Mouse (Mus musculus) intestine, postnatal 0 days (tissue): ENCODE measurements around the gene Bean1. TPM values are rescaled to one million over a fixed set of nuclear protein-coding genes. Genes with fewer than 3 reads are reported as not detected.

Experiments used
- ATAC-seq: fragments of 200-750 bp; cut with Nextera tagmentation; 2 replicates; pipeline ENCODE4 v1.8.0; 2017; ENCODE audit warnings: mild to moderate bottlenecking, moderate TSS enrichment, moderate library complexity
- H3K27ac ChIP-seq: fragments of 300-500 bp; sonication (generic); 2 replicates; pipeline ENCODE4 v1.5.1; 2014; ENCODE audit warnings: mild to moderate bottlenecking, low read depth, low read length, moderate library complexity
- H3K27me3 ChIP-seq: fragments of 300-500 bp; sonication (generic); replicated peaks from 2 replicates; pipeline ENCODE4 v1.6.1; 2014; ENCODE audit warnings: low read length, mixed read lengths; ENCODE audit not compliant: control insufficient read depth, insufficient read depth
- H3K36me3 ChIP-seq: fragments of 300-500 bp; sonication (generic); 2 replicates; pipeline ENCODE4 v1.6.1; 2014; ENCODE audit warnings: mild to moderate bottlenecking, moderate library complexity; ENCODE audit not compliant: control insufficient read depth, insufficient read depth
- H3K4me1 ChIP-seq: fragments of 300-500 bp; sonication (generic); replicated peaks from 2 replicates; pipeline ENCODE4 v1.6.1; 2014; ENCODE audit warnings: antibody characterized with exemption, low read length, mixed read lengths; ENCODE audit not compliant: control insufficient read depth, insufficient read depth
- H3K4me2 ChIP-seq: fragments of 300-500 bp; sonication (generic); replicated peaks from 2 replicates; pipeline ENCODE4 v1.6.1; 2014; ENCODE audit warnings: low read depth, mild to moderate bottlenecking, moderate library complexity
- H3K4me3 ChIP-seq: fragments of 300-500 bp; sonication (generic); 2 replicates; pipeline ENCODE4 v1.5.1; 2014; ENCODE audit warnings: low read depth, low read length
- H3K9ac ChIP-seq: fragments of 300-500 bp; sonication (generic); 2 replicates; pipeline ENCODE4 v1.6.1; 2014; ENCODE audit warnings: mild to moderate bottlenecking, low read depth, low read length
- H3K9me3 ChIP-seq: fragments of 300-500 bp; sonication (generic); 2 replicates; pipeline ENCODE4 v1.6.1; 2016; ENCODE audit warnings: mixed run types; ENCODE audit not compliant: control insufficient read depth
- CTCF ChIP-seq: sonication (generic); IDR thresholded peaks from 2 replicates; pipeline ENCODE4 v1.5.1; 2016; ENCODE audit warnings: low read depth, mild to moderate bottlenecking, control low read depth, antibody characterized with exemption, moderate library complexity
- WGBS: fragments of 180-500 bp; shearing (Covaris S2); extraction: QIAGEN DNeasy Blood & Tissue Kit; methylation state at CpG from one replicate; pipeline ENCODE4 v1.1.7; 2014; 5-methylcytosine and 5-hydroxymethylcytosine counted together
- polyA plus RNA-seq: library from polyadenylated mRNA; unstranded; fragments of >200 nt; fragmentation: Nextera tagmentation; extraction: Ambion mirVana; gene quantifications from 2 replicates; pipeline ENCODE4 v1.2.1, GENCODE M21; 2015

The Bean1 gene
- polyA plus RNA-seq, 1 experiment from 2014 or later = 0.85 TPM

GRCm38 (mm10) chr8:104230377-104230776 lies 60.1 kb downstream of the Bean1 start:
- Histone ChIP-seq H3K4me2 (no peak overlapping the region), H3K27me3 (no peaks in the 10 kb centered on the region), H3K4me1 (no peaks in the 10 kb centered on the region), H3K4me3 (no peak overlapping the region), H3K9ac (no peak overlapping the region), H3K36me3 (peaks cover 50% of the 10 kb centered on the region), H3K27ac (no peak overlapping the region), H3K9me3 (no peaks in the 10 kb centered on the region)
- ATAC-seq = no peak
- no peak for TF ChIP-seq CTCF
- WGBS = 93% methylated on average over 9 of the region's 9 CpGs

DNA sequence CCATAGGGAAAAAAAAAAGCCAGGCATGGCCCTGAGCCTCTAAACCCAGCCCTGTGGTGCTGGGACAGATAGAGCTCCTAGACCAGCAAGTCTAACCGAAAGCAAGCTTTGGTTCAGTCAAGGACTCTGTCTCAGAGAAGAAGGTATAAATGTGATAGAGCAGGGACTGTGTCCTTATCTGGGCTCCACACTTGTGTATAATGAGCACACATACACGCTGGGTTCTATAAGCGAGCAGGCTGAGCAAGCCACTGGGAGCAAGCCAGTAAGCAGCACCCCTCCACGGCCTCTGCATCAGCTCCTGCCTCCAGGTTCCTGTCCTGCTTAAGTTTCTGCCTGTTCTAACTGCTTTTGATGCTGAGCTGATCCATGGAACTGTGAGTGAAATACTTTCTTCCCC lies 61.8 kb downstream of the Bean1 start:
- no peaks in the 10 kb centered on the region for H3K27me3 ChIP-seq
- no peak overlapping the region for H3K4me2 ChIP-seq
- no peak for TF ChIP-seq CTCF
- H3K4me3 ChIP-seq = no peak overlapping the region
- no peaks in the 10 kb centered on the region for H3K4me1 ChIP-seq
- WGBS = 94% methylated on average over 4 of the region's 4 CpGs
- no peaks in the 10 kb centered on the region for H3K9me3 ChIP-seq
- ATAC-seq = no peak
- H3K27ac ChIP-seq = no peak overlapping the region
- H3K36me3 ChIP-seq = peaks cover 58% of the 10 kb centered on the region
- H3K9ac ChIP-seq = no peak overlapping the region

GRCm38 (mm10) chr8:104232919-104233318 lies 62.7 kb downstream of the Bean1 start:
- WGBS = 96% methylated on average over 5 of the region's 5 CpGs
- no peaks in the 10 kb centered on the region for H3K4me1 ChIP-seq
- ATAC-seq = no peak
- no peak overlapping the region for H3K9ac ChIP-seq
- no peaks in the 10 kb centered on the region for H3K27me3 ChIP-seq
- no peak for TF ChIP-seq CTCF
- H3K4me3 ChIP-seq = no peak overlapping the region
- H3K9me3 ChIP-seq = no peaks in the 10 kb centered on the region
- no peak overlapping the region for H3K4me2 ChIP-seq
- peaks cover 58% of the 10 kb centered on the region for H3K36me3 ChIP-seq
- H3K27ac ChIP-seq = no peak overlapping the region

- ATAC-seq = no peak
- Histone ChIP-seq H3K4me1 (no peaks in the 10 kb centered on the region), H3K9me3 (no peaks in the 10 kb centered on the region), H3K4me3 (no peak overlapping the region), H3K36me3 (peaks cover 60% of the 10 kb centered on the region), H3K4me2 (no peak overlapping the region), H3K27me3 (no peaks in the 10 kb centered on the region), H3K27ac (no peak overlapping the region), H3K9ac (no peak overlapping the region)
- 55% methylated on average over 6 of the region's 6 CpGs for WGBS
- TF ChIP-seq CTCF = peak; percentile 71
Measured at GRCm38 (mm10) chr8:104234573-104234972, 64.3 kb downstream of the Bean1 start.

DNA sequence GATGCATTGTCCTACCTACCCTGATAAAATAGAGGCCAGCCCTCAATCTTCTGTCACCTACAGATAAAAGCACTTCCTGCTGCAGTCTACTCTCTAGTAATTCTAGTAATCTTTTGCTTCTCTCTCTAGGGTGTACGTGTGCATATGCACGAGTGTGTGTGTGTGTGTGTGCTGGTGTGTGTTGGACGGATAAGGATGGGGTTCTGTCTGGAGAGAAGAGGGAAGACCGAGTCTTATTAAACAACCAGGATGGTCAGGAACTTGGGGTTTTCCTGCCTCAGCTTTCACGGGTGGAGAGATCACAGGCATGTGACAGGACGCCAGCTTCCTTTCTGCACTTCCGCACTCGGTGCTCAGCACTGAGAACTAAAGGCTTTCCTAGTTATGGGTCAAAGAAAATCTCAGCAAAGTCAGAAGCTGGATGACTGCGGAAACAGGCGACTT lies 69.2 kb downstream of the Bean1 start:
- Histone ChIP-seq H3K27me3 (no peaks in the 10 kb centered on the region), H3K9me3 (no peaks in the 10 kb centered on the region), H3K4me3 (no peak overlapping the region), H3K9ac (no peak overlapping the region), H3K36me3 (peaks cover 63% of the 10 kb centered on the region), H3K4me1 (no peaks in the 10 kb centered on the region), H3K4me2 (no peak overlapping the region), H3K27ac (no peak overlapping the region)
- WGBS = 76% methylated on average over 10 of the region's 10 CpGs
- no peak for TF ChIP-seq CTCF
- ATAC-seq = no peak

- H3K4me2 ChIP-seq = no peak overlapping the region
- H3K27me3 ChIP-seq = no peaks in the 10 kb centered on the region
- WGBS = 49% methylated on average over 12 of the region's 12 CpGs
- H3K36me3 ChIP-seq = peaks cover 55% of the 10 kb centered on the region
- TF ChIP-seq CTCF = no peak
- H3K4me3 ChIP-seq = no peak overlapping the region
- H3K4me1 ChIP-seq = 0 out of 2 replicates have a peak, but pooled peaks cover 6% of the 10 kb centered on the region
- ATAC-seq = no peak
- no peaks in the 10 kb centered on the region for H3K9me3 ChIP-seq
- no peak overlapping the region for H3K9ac ChIP-seq
- H3K27ac ChIP-seq = no peak overlapping the region
Measured at GRCm38 (mm10) chr8:104242038-104242644, 71.9 kb downstream of the Bean1 start.

- peaks cover 16% of the 10 kb centered on the region for H3K36me3 ChIP-seq
- no peak overlapping the region for H3K4me3 ChIP-seq
- no peak for ATAC-seq
- no peak overlapping the region for H3K4me2 ChIP-seq
- no peak overlapping the region for H3K27ac ChIP-seq
- no peaks in the 10 kb centered on the region for H3K9me3 ChIP-seq
- WGBS = 75% methylated on average over 4 of the region's 4 CpGs
- no peak overlapping the region for H3K9ac ChIP-seq
- no peak for TF ChIP-seq CTCF
- peaks cover 15% of the 10 kb centered on the region; the same call in 1 of the 2 replicates for H3K4me1 ChIP-seq
- H3K27me3 ChIP-seq = no peaks in the 10 kb centered on the region
Measured at GRCm38 (mm10) chr8:104246621-104247020, 76.4 kb downstream of the Bean1 start.
